Comparison of ENCODE assay signal across 14 mouse cellular contexts in genomic region chr1:133368644-133369043, GRCm38 (mm10). TPM values are rescaled to one million over a fixed set of nuclear protein-coding genes. Genes with fewer than 3 reads are reported as not detected.
DNase-seq lines count a peak whose midpoint lies in the region; ATAC-seq and TF ChIP-seq lines count a peak whose summit lies in the region.
"Had no signal": no experiment of that assay in that cellular context is flagged by ENCODE, and none has a peak within 500 bp of the region (broad histone marks: within the 10 kb centered on the region; RNA-seq: fewer than 3 reads in every experiment).

No protein-coding gene starts in this region.

- H3K4me2 ChIP-seq in midbrain, embryonic 13.5 days (replicated peaks), result no peak overlapping the region
- H3K4me2 ChIP-seq in liver, embryonic 12.5 days, result no peak overlapping the region

- ATAC-seq in midbrain, embryonic 13.5 days, result no peak
- ATAC-seq in liver, embryonic 12.5 days, result no peak
- ATAC-seq: CD4-positive, CD25-positive, alpha-beta regulatory T cell, adult 4 months; intestine, embryonic 16.5 days; Patski had no signal

- H3K4me1 ChIP-seq in midbrain, embryonic 10.5 days, result peaks cover 60% of the 10 kb centered on the region
- peaks cover 38% of the 10 kb centered on the region for H3K4me1 ChIP-seq in midbrain, embryonic 13.5 days (replicated peaks)
- H3K4me1 ChIP-seq in testis, adult 2 months (ENCODE audit: control insufficient read depth, insufficient read depth, low read length), result peaks cover 10% of the 10 kb centered on the region
- peaks cover 32% of the 10 kb centered on the region for H3K4me1 ChIP-seq in liver, embryonic 12.5 days

- no peak overlapping the region for H3K4me3 ChIP-seq in midbrain, embryonic 10.5 days
- no peak overlapping the region for H3K4me3 ChIP-seq in midbrain, embryonic 13.5 days (replicated peaks)
- no peak overlapping the region for H3K4me3 ChIP-seq in testis, adult 2 months (ENCODE audit: control insufficient read depth, low read depth, low read length)
- no peak overlapping the region for H3K4me3 ChIP-seq in liver, embryonic 12.5 days

- H3K9me3 ChIP-seq in midbrain, embryonic 10.5 days (replicated peaks), result no peaks in the 10 kb centered on the region
- H3K9me3 ChIP-seq in midbrain, embryonic 13.5 days, result no peaks in the 10 kb centered on the region
- no peaks in the 10 kb centered on the region for H3K9me3 ChIP-seq in liver, embryonic 12.5 days (replicated peaks)

- H3K9ac ChIP-seq in midbrain, embryonic 13.5 days (replicated peaks), result no peak overlapping the region
- H3K9ac ChIP-seq in liver, embryonic 12.5 days, result no peak overlapping the region

- TF ChIP-seq CTCF in testis, adult 2 months (IDR thresholded peaks at IDR 0.05; ENCODE audit: control insufficient read depth, insufficient read depth, insufficient replicate concordance, low read depth, low read length), result no peak

- 0 out of 2 replicates have a peak overlapping the region, but pooled peaks have one; percentile 69 for H3K27ac ChIP-seq in midbrain, embryonic 10.5 days (replicated peaks)
- no peak overlapping the region for H3K27ac ChIP-seq in midbrain, embryonic 13.5 days
- peak overlapping the region; percentile 67 for H3K27ac ChIP-seq in testis, adult 2 months (ENCODE audit: control insufficient read depth, insufficient read depth, low read depth, low read length)
- no peak overlapping the region for H3K27ac ChIP-seq in liver, embryonic 12.5 days

- H3K27me3 ChIP-seq in midbrain, embryonic 10.5 days (ENCODE audit: low read depth, poor library complexity, severe bottlenecking), result peaks cover 61% of the 10 kb centered on the region
- peaks cover 31% of the 10 kb centered on the region for H3K27me3 ChIP-seq in midbrain, embryonic 13.5 days
- H3K27me3 ChIP-seq in testis, adult 2 months (ENCODE audit: control insufficient read depth, insufficient read depth, low read length), result no peaks in the 10 kb centered on the region
- H3K27me3 ChIP-seq in liver, embryonic 12.5 days (replicated peaks), result peaks cover 34% of the 10 kb centered on the region

- no peak for TF ChIP-seq POLR2A in testis, adult 2 months (IDR thresholded peaks at IDR 0.05; ENCODE audit: control insufficient read depth, low read depth, low read length)

- WGBS in midbrain, embryonic 10.5 days, result 55% methylated on average over 10 of the region's 10 CpGs
- WGBS in midbrain, embryonic 13.5 days, result 62% methylated on average over 10 of the region's 10 CpGs
- WGBS in liver, embryonic 12.5 days (ENCODE audit: insufficient replicate concordance), result 54% methylated on average over 10 of the region's 10 CpGs

- DNase-seq in cerebellum, postnatal 36 days, result peak; percentile 26 to 39
- no peak for DNase-seq in cerebellum, adult 9-10 months
- no peak for DNase-seq in midbrain, embryonic 10.5 days (ENCODE audit: low spot score)
- peak; percentile 71 to 79 for DNase-seq in frontal cortex, postnatal 36 days (ENCODE audit: low spot score in 2 of 2)
- DNase-seq: gastrocnemius, postnatal 36 days; heart, postnatal 10 days; kidney, postnatal 4 days; lung, adult 18-20 months had no signal

- H3K36me3 ChIP-seq in midbrain, embryonic 10.5 days, result no peaks in the 10 kb centered on the region
- H3K36me3 ChIP-seq in midbrain, embryonic 13.5 days, result no peaks in the 10 kb centered on the region
- H3K36me3 ChIP-seq in testis, adult 2 months (ENCODE audit: control insufficient read depth, insufficient read depth, low read length), result no peaks in the 10 kb centered on the region
- no peaks in the 10 kb centered on the region for H3K36me3 ChIP-seq in liver, embryonic 12.5 days

RNA-seq across cellular contexts. Expression of gene Etnk2, which starts 5.3 kb away (rescaled TPM):
- 3.4 and 3.9 TPM in 2 replicates for polyA plus RNA-seq in midbrain, embryonic 10.5 days (2016; fragmentation: Nextera tagmentation; extraction: Ambion mirVana)
- 7.3 and 7.6 TPM in 2 replicates for polyA plus RNA-seq in midbrain, embryonic 13.5 days (2015; fragmentation: Nextera tagmentation; extraction: Ambion mirVana)
- polyA plus RNA-seq in testis, adult 2 months (2012; rRNA removed), result 32.1 and 33.7 TPM in 2 replicates
- 4.0 and 4.1 TPM in 2 replicates for polyA plus RNA-seq in liver, embryonic 12.5 days (2016; fragmentation: Nextera tagmentation; extraction: Ambion mirVana)
- polyA plus RNA-seq: CD4-positive, CD25-positive, alpha-beta regulatory T cell, adult 4 months had no signal

RNA-seq across cellular contexts. Expression of gene Ren1, which starts 18.3 kb away (rescaled TPM):
- polyA plus RNA-seq in midbrain, embryonic 10.5 days (2016; fragmentation: Nextera tagmentation; extraction: Ambion mirVana), result not detected in 2 replicates
- polyA plus RNA-seq in midbrain, embryonic 13.5 days (2015; fragmentation: Nextera tagmentation; extraction: Ambion mirVana), result not detected in 2 replicates
- 0.90 and 2.6 TPM in 2 replicates for polyA plus RNA-seq in testis, adult 2 months (2012; rRNA removed)
- polyA plus RNA-seq in liver, embryonic 12.5 days (2016; fragmentation: Nextera tagmentation; extraction: Ambion mirVana), result 0.29 and 0.39 TPM in 2 replicates
- polyA plus RNA-seq: CD4-positive, CD25-positive, alpha-beta regulatory T cell, adult 4 months; Patski had no signal

RNA-seq across cellular contexts. Expression of gene Kiss1, which starts 47.0 kb away (rescaled TPM):
- polyA plus RNA-seq in midbrain, embryonic 10.5 days (2016; fragmentation: Nextera tagmentation; extraction: Ambion mirVana), result not detected in 2 replicates
- not detected in 2 replicates for polyA plus RNA-seq in midbrain, embryonic 13.5 days (2015; fragmentation: Nextera tagmentation; extraction: Ambion mirVana)
- polyA plus RNA-seq in testis, adult 2 months (2012; rRNA removed), result 0.44 TPM in 1 of 2 replicates, not detected in the other
- not detected in 2 replicates for polyA plus RNA-seq in liver, embryonic 12.5 days (2016; fragmentation: Nextera tagmentation; extraction: Ambion mirVana)
- polyA plus RNA-seq: CD4-positive, CD25-positive, alpha-beta regulatory T cell, adult 4 months; intestine, embryonic 16.5 days; Patski had no signal

RNA-seq across cellular contexts. Expression of gene Sox13, which starts 55.5 kb away (rescaled TPM):
- 28.5 and 32.0 TPM in 2 replicates for polyA plus RNA-seq in midbrain, embryonic 10.5 days (2016; fragmentation: Nextera tagmentation; extraction: Ambion mirVana)
- polyA plus RNA-seq in midbrain, embryonic 13.5 days (2015; fragmentation: Nextera tagmentation; extraction: Ambion mirVana), result 12.5 and 13.9 TPM in 2 replicates
- 5.7 and 5.9 TPM in 2 replicates for polyA plus RNA-seq in testis, adult 2 months (2012; rRNA removed)
- polyA plus RNA-seq in liver, embryonic 12.5 days (2016; fragmentation: Nextera tagmentation; extraction: Ambion mirVana), result 3.4 and 3.7 TPM in 2 replicates
- polyA plus RNA-seq: CD4-positive, CD25-positive, alpha-beta regulatory T cell, adult 4 months had no signal

RNA-seq across cellular contexts. Expression of gene Golt1a, which starts 59.0 kb away (rescaled TPM):
- not detected in 2 replicates for polyA plus RNA-seq in midbrain, embryonic 10.5 days (2016; fragmentation: Nextera tagmentation; extraction: Ambion mirVana)
- not detected in 2 replicates for polyA plus RNA-seq in midbrain, embryonic 13.5 days (2015; fragmentation: Nextera tagmentation; extraction: Ambion mirVana)
- polyA plus RNA-seq in testis, adult 2 months (2012; rRNA removed), result 0.46 TPM in 1 of 2 replicates, not detected in the other
- 4.4 and 5.8 TPM in 2 replicates for polyA plus RNA-seq in liver, embryonic 12.5 days (2016; fragmentation: Nextera tagmentation; extraction: Ambion mirVana)
- polyA plus RNA-seq: CD4-positive, CD25-positive, alpha-beta regulatory T cell, adult 4 months had no signal

Comparison
In these comparisons a context has a peak if more than half of its experiments do, and no peak if none do; other contexts are left out.
1. DNase-seq: peak in cerebellum, postnatal 36 days (2 of 2) and frontal cortex, postnatal 36 days (2 of 2); none in cerebellum, adult 9-10 months (single experiment) and midbrain, embryonic 10.5 days (single experiment).
2. H3K27ac ChIP-seq: peak in midbrain, embryonic 10.5 days (single experiment) and testis, adult 2 months (single experiment); none in midbrain, embryonic 13.5 days (single experiment) and liver, embryonic 12.5 days (single experiment).